Mouse (Mus musculus): ENCODE measurements around the gene Snx15. TPM values are rescaled to one million over a fixed set of nuclear protein-coding genes. Genes with fewer than 3 reads are reported as not detected.

Gene Snx15
- 33.1 and 33.2 TPM in 2 replicates for polyA plus RNA-seq (2016; fragmentation: Nextera tagmentation; extraction: Ambion mirVana)

DNA sequence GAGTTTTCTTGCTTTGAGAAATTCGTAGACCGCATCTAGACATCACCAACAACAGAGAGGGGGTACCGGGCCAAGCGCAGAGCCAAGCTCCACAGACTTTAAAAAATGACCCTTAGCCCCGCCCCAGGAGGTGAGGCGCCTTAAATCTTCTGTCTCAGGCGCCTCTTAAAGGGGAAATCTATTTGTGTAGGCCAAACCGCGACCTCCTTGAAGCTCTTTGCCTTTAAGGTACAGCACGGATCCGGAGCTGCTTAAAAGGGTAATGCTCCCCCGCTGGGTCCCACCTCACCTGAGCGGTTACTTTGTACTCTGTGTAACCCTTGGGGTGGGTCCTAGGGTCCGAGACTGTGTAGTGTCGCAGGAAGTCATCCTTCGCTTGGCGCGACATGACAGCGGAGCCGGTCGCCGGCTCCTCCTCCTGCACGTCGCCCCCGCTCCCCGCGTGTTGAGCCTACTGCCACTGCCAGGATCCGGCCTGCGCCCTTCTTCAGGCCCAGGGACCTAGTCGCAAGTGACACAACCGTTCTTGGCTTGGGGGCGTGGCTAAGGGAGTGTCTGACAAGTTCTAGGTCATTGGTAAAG is at the start of gene Snx15:
Gene Snx15 (minus strand): TSS at position 545 of the 582 bp plus-strand sequence.
- Histone ChIP-seq H3K4me1 (replicated peaks) (0 out of 2 replicates have a peak, but pooled peaks cover 2% of the 10 kb centered on the region), H3K4me2 (peak within 1 kb of the TSS; percentile 60), H3K9me3 (no peaks in the 10 kb centered on the region), H3K9ac (replicated peaks) (peak within 1 kb of the TSS; percentile 74), H3K36me3 (peaks cover 5% of the 10 kb centered on the region; the same call in 1 of the 2 replicates), H3K4me3 (replicated peaks) (peak within 1 kb of the TSS; percentile 55), H3K27me3 (no peaks in the 10 kb centered on the region), H3K27ac (peak within 1 kb of the TSS; percentile 89)
- ATAC-seq (ENCODE audit: insufficient number of reproducible peaks, insufficient read depth, low FRiP score, low TSS enrichment, low read depth), result peak; percentile 94
- under 1% methylated on average over 32 of the region's 32 CpGs for WGBS

DNA sequence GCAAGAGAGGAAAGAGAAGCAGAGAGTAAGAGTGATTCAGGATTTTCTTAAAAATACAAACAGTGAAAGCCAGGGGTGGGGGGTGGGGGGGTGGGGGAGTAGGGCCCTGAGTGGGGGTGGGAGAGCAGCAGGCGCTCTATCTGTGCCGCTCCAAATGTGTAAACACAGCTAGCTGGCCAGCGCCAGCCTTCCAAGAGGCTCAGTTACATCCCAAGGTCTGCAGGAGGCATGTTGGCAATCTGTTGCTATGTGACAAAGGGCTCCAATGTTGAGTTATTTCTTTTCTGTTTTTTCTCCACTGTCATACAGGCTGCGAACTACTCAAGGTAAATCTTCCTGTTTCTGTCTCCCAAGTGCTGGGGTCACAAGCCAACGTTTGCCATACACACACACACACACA is 46.7 kb upstream of the Snx15 start:
- Histone ChIP-seq H3K9ac (replicated peaks) (no peak overlapping the region), H3K4me1 (replicated peaks) (no peaks in the 10 kb centered on the region), H3K9me3 (no peaks in the 10 kb centered on the region), H3K36me3 (no peaks in the 10 kb centered on the region), H3K27ac (no peak overlapping the region), H3K27me3 (peaks cover 4% of the 10 kb centered on the region; the same call in 1 of the 2 replicates), H3K4me3 (replicated peaks) (no peak overlapping the region), H3K4me2 (no peak overlapping the region)
- WGBS, result 39% methylated on average over 5 of the region's 5 CpGs
- no peak for ATAC-seq (ENCODE audit: insufficient number of reproducible peaks, insufficient read depth, low FRiP score, low TSS enrichment, low read depth)

DNA sequence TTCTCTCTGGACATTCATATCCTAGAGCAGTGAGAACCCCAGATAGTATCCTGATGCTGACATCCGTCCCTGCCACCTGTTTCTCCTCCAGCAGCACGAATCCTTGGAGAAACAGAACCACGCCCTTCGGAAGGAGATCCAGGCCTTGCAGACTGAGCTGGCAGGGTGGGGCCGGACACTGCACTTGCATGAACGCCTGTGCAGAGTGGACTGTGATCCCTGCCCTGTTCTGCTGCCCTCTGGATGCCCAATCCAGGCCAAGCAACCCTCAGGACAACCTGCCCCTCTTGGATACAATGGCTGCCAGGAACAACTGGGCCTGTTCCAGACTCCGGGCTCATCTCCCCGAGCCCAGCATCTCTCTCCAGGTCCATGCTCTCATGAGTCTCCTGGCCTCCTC is 43.1 kb upstream of the Snx15 start:
- H3K4me1 ChIP-seq (replicated peaks), result no peaks in the 10 kb centered on the region
- no peak overlapping the region for H3K4me3 ChIP-seq (replicated peaks)
- no peaks in the 10 kb centered on the region for H3K9me3 ChIP-seq
- H3K27me3 ChIP-seq, result peaks cover 4% of the 10 kb centered on the region; the same call in 1 of the 2 replicates
- no peak overlapping the region for H3K9ac ChIP-seq (replicated peaks)
- no peak for ATAC-seq (ENCODE audit: insufficient number of reproducible peaks, insufficient read depth, low FRiP score, low TSS enrichment, low read depth)
- 80% methylated on average over 8 of the region's 8 CpGs for WGBS
- no peak overlapping the region for H3K27ac ChIP-seq
- H3K36me3 ChIP-seq, result no peaks in the 10 kb centered on the region
- H3K4me2 ChIP-seq, result no peak overlapping the region

DNA sequence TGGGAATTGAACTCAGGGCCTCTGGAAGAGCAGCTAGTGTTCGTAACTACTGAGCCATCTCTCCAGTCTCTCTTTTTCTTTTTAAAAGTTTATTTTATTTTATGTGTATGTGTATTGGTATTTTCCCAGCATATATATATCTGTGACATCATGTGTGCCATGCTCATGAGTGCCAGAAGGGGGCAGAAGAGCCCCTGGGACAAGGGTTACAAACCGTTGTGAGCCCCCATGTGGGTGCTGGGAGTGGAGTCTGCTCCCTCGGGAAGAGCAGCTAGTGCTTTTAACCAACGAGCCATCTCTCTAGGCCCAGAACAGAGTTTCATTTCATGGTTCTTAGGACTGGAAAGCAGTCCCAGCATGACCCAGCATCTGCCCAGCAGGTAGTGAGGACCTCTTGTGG is 38.6 kb upstream of the Snx15 start:
- H3K27ac ChIP-seq, result no peak overlapping the region
- no peaks in the 10 kb centered on the region for H3K4me1 ChIP-seq (replicated peaks)
- H3K36me3 ChIP-seq, result no peaks in the 10 kb centered on the region
- 74% methylated on average over 4 of the region's 4 CpGs for WGBS
- no peaks in the 10 kb centered on the region for H3K9me3 ChIP-seq
- H3K9ac ChIP-seq (replicated peaks), result no peak overlapping the region
- peaks cover 4% of the 10 kb centered on the region; the same call in 1 of the 2 replicates for H3K27me3 ChIP-seq
- ATAC-seq (ENCODE audit: insufficient number of reproducible peaks, insufficient read depth, low FRiP score, low TSS enrichment, low read depth), result no peak
- no peak overlapping the region for H3K4me2 ChIP-seq
- H3K4me3 ChIP-seq (replicated peaks), result no peak overlapping the region

DNA sequence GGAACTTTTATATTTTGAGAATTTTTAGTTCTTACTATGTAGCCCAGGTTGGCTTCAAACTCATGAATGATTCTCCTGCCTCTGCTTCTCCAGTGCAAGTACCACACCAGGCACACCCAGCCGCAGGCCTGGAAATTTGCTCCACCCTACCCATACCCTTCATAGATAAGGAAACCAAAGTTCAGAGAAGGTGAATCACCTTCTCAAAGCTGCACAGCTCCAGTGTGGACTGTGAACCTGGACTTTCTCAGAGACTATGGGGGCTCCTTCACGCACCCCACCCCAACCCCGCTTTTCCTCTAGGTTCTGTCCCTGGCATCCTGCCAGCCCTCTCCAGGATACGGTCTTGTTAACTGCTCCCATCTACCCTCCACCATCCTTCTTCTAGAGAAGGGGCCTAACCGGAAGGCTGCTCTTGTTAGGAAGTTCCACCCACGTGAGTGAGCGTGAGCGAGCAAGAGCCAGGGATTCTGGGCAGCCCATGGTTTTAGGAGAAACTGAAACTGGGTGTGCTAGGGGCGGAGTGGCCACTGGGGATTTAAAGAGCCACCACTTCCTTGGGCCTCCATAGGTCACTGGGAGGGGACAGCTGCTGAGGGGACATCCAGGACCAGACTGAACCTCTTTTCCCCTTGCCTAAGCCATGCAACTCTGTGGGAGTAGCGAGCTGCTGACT is 35.9 kb upstream of the Snx15 start:
- Histone ChIP-seq H3K4me3 (replicated peaks) (no peak overlapping the region), H3K27ac (no peak overlapping the region), H3K4me2 (no peak overlapping the region), H3K36me3 (no peaks in the 10 kb centered on the region), H3K27me3 (no peaks in the 10 kb centered on the region), H3K4me1 (replicated peaks) (no peaks in the 10 kb centered on the region), H3K9me3 (no peaks in the 10 kb centered on the region), H3K9ac (replicated peaks) (0 out of 2 replicates have a peak overlapping the region, but pooled peaks have one; percentile 4)
- WGBS, result 72% methylated on average over 10 of the region's 10 CpGs
- ATAC-seq (ENCODE audit: insufficient number of reproducible peaks, insufficient read depth, low FRiP score, low TSS enrichment, low read depth), result no peak

DNA sequence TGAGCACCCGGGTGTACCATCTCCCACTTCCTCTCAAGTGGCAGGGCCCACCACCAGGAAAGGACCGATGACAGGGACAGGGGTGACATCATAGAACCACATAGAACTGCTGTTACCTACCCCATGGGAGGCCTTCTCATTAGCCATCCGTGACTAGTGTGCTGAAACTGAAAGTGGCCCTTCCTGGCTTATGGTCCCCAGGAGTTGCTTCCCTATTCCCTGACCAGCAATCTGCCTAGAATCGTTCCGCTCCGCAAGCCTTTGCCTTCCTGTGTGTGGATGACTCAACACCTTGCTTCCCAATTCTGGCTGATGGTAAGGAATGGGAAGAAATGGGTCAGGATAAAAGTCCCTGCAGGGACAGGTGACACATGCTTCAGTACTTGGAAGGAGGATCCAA is 29.1 kb upstream of the Snx15 start:
- H3K27ac ChIP-seq, result no peak overlapping the region
- WGBS, result 75% methylated on average over 6 of the region's 6 CpGs
- no peaks in the 10 kb centered on the region for H3K9me3 ChIP-seq
- H3K4me3 ChIP-seq (replicated peaks), result no peak overlapping the region
- H3K9ac ChIP-seq (replicated peaks), result no peak overlapping the region
- no peaks in the 10 kb centered on the region for H3K27me3 ChIP-seq
- no peaks in the 10 kb centered on the region for H3K4me1 ChIP-seq (replicated peaks)
- H3K36me3 ChIP-seq, result no peaks in the 10 kb centered on the region
- ATAC-seq (ENCODE audit: insufficient number of reproducible peaks, insufficient read depth, low FRiP score, low TSS enrichment, low read depth), result no peak
- H3K4me2 ChIP-seq, result no peak overlapping the region

DNA sequence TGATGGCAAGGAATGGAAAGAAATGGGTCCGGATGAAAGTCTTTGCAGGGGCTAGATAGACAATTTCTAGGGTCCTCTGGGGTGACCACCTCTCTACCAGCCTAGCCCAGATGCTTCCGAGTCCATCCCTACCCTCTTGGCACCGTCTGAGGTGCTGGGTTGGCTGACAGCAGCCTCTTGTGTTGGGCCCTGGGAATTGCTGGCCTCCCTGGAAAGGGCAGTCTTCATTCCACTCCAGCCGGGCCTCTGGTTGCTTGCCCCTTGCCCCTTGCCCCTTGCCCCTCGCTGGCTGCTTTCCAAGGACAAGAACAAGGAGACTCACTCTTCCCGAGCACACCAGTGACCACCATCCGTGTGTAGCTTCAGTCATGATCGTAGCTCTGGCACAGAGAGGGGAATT is 28.3 kb upstream of the Snx15 start:
- 61% methylated on average over 8 of the region's 8 CpGs for WGBS
- Histone ChIP-seq H3K4me3 (replicated peaks) (no peak overlapping the region), H3K4me1 (replicated peaks) (no peaks in the 10 kb centered on the region), H3K27ac (no peak overlapping the region), H3K27me3 (no peaks in the 10 kb centered on the region), H3K9ac (replicated peaks) (no peak overlapping the region), H3K4me2 (no peak overlapping the region), H3K9me3 (no peaks in the 10 kb centered on the region), H3K36me3 (no peaks in the 10 kb centered on the region)
- no peak for ATAC-seq (ENCODE audit: insufficient number of reproducible peaks, insufficient read depth, low FRiP score, low TSS enrichment, low read depth)

DNA sequence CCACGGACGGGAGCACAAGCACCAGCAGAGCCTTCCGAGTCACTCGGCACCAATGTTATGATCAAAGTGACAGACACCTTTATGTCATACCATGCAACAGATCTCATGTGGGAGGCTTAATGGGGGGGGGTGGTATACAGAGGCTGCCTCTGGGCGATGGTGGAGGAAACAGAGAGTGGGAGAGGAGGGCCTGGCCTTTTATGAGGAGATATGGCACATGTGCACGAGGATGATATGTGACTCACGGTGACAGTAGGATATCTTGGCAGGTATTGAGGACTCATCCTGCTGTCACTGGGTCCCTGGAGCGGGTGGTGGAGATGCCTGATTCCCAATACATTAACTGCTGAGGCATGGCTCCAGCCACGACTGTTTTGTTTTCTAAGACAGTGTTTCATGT is 27.1 kb upstream of the Snx15 start:
- Histone ChIP-seq H3K9ac (replicated peaks) (no peak overlapping the region), H3K9me3 (no peaks in the 10 kb centered on the region), H3K4me2 (no peak overlapping the region), H3K27me3 (no peaks in the 10 kb centered on the region), H3K36me3 (no peaks in the 10 kb centered on the region), H3K4me3 (replicated peaks) (no peak overlapping the region), H3K27ac (no peak overlapping the region), H3K4me1 (replicated peaks) (no peaks in the 10 kb centered on the region)
- 84% methylated on average over 9 of the region's 9 CpGs for WGBS
- ATAC-seq (ENCODE audit: insufficient number of reproducible peaks, insufficient read depth, low FRiP score, low TSS enrichment, low read depth), result no peak

DNA sequence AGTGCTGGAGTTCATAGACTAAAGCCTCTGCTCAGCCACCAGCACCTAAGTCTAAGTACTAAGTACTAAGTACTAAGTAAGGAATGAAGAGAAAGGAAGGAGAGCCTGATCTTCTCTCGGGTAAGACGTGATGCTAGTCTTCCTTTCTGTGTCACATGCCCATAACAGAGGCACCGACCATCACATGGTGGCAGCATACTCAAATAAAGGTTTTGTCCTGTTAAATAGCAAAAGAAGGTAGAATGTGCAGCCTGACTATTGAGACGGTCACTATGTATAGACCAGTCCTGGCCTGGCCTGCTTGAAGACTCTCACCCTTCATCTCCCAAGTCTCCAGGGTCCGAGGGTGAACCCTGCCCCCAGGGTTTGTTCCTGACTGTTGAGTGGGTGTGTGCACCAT is 16.7 kb upstream of the Snx15 start:
- no peaks in the 10 kb centered on the region for H3K9me3 ChIP-seq
- no peak overlapping the region for H3K9ac ChIP-seq (replicated peaks)
- H3K36me3 ChIP-seq, result no peaks in the 10 kb centered on the region
- H3K4me3 ChIP-seq (replicated peaks), result no peak overlapping the region
- no peaks in the 10 kb centered on the region for H3K27me3 ChIP-seq
- no peak overlapping the region for H3K4me2 ChIP-seq
- no peak for ATAC-seq (ENCODE audit: insufficient number of reproducible peaks, insufficient read depth, low FRiP score, low TSS enrichment, low read depth)
- 86% methylated on average over 5 of the region's 5 CpGs for WGBS
- H3K27ac ChIP-seq, result no peak overlapping the region
- peaks cover 10% of the 10 kb centered on the region for H3K4me1 ChIP-seq (replicated peaks)

- H3K36me3 ChIP-seq, result peaks cover 14% of the 10 kb centered on the region
- peak within 1 kb of the TSS; percentile 98 for H3K27ac ChIP-seq
- H3K4me1 ChIP-seq (replicated peaks), result peaks cover 14% of the 10 kb centered on the region
- WGBS, result under 1% methylated on average over 15 of the region's 15 CpGs
- H3K27me3 ChIP-seq, result no peaks in the 10 kb centered on the region
- H3K9me3 ChIP-seq, result no peaks in the 10 kb centered on the region
- peak; percentile 56 for ATAC-seq (ENCODE audit: insufficient number of reproducible peaks, insufficient read depth, low FRiP score, low TSS enrichment, low read depth)
- H3K4me3 ChIP-seq (replicated peaks), result peak within 1 kb of the TSS; percentile 64
- peak within 1 kb of the TSS; percentile 83 for H3K4me2 ChIP-seq
- peak within 1 kb of the TSS; percentile 86 for H3K9ac ChIP-seq (replicated peaks)
Measured at GRCm38 (mm10) chr19:6141394-6141749, 13.3 kb upstream of the Snx15 start, which contains the start of gene Arl2. Gene Arl2 (minus strand): TSS chr19:6141548.

GRCm38 (mm10) chr19:6140678-6141393 is 12.7 kb upstream of the Snx15 start, which contains the start of gene Batf2:
Gene Batf2 (plus strand): TSS chr19:6140983.
- Histone ChIP-seq H3K4me1 (replicated peaks) (peaks cover 14% of the 10 kb centered on the region), H3K4me3 (replicated peaks) (peak within 1 kb of the TSS; percentile 64), H3K9me3 (no peaks in the 10 kb centered on the region), H3K9ac (replicated peaks) (peak within 1 kb of the TSS; percentile 86), H3K36me3 (peaks cover 19% of the 10 kb centered on the region), H3K4me2 (peak within 1 kb of the TSS; percentile 83), H3K27me3 (no peaks in the 10 kb centered on the region), H3K27ac (peak within 1 kb of the TSS; percentile 98)
- WGBS, result 0% methylated on average over 67 of the region's 68 CpGs
- ATAC-seq (ENCODE audit: insufficient number of reproducible peaks, insufficient read depth, low FRiP score, low TSS enrichment, low read depth), result peak; percentile 91
